Comparison of ENCODE assay signal across 11 mouse cellular contexts in the genomic region with DNA sequence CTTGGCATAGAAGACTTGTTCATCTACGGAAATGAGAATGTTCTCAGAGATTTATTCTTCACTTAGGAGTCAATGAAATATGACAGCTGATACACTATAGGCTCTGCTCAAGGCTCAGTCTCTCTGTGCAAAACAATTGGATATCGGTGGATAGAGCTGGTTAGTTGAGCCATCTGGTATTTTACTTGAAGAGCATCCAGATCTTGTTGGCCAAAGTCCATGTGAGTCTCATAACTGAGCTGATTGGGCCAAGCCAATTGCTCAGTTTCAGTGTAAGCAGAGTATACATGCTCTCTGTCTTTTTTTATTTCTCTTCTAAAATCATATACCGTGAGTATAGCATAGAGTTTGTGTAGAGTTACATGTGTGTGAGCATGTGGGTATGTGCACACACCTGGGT.
DNase-seq lines count a peak whose midpoint lies in the region; ATAC-seq and TF ChIP-seq lines count a peak whose summit lies in the region.
"Had no signal": no experiment of that assay in that cellular context is flagged by ENCODE, and none has a peak within 500 bp of the region (broad histone marks: within the 10 kb centered on the region; RNA-seq: fewer than 3 reads in every experiment).

No protein-coding gene starts in this region.

- TF ChIP-seq POLR2A in embryonic fibroblast, embryonic 13.5 days (IDR thresholded peaks at IDR 0.05; ENCODE audit: low read depth, low read length), result no peak

- DNase-seq in heart, embryonic 10.5 days (ENCODE audit: low spot score), result no peak
- no peak for DNase-seq in lung, postnatal 10 days
- peak; percentile 31 to 42 for DNase-seq in layer of hippocampus, adult 8-10 months (ENCODE audit: low spot score in 2 of 2)
- no peak for DNase-seq in ovary, postnatal 10 days (ENCODE audit: low spot score)

- TF ChIP-seq CTCF in embryonic fibroblast, embryonic 13.5 days (IDR thresholded peaks at IDR 0.05; ENCODE audit: borderline replicate concordance, insufficient read depth, low read length), result no peak

- peak; percentile 14; the same call in 1 of the 2 replicates for ATAC-seq in heart, embryonic 15.5 days (replicated peaks; ENCODE audit: insufficient number of reproducible peaks, insufficient read depth, low FRiP score, low read depth)
- peak; percentile 80 for ATAC-seq in lung, embryonic 16.5 days (ENCODE audit: low read depth)

- H3K27ac ChIP-seq in heart, embryonic 15.5 days, result no peak overlapping the region
- no peak overlapping the region for H3K27ac ChIP-seq in heart, embryonic 10.5 days
- no peak overlapping the region for H3K27ac ChIP-seq in lung, embryonic 16.5 days (ENCODE audit: low read length)
- peak overlapping the region; percentile 67; the same call in 1 of the 2 replicates for H3K27ac ChIP-seq in embryonic fibroblast, embryonic 13.5 days (ENCODE audit: insufficient read depth, low read length)
- H3K27ac ChIP-seq: left cerebral cortex, adult 2 months; liver, embryonic 14.5 days; midbrain, embryonic 12.5 days; neural tube, embryonic 12.5 days had no signal

- no peaks in the 10 kb centered on the region for H3K4me1 ChIP-seq in heart, embryonic 15.5 days (replicated peaks)
- H3K4me1 ChIP-seq in heart, embryonic 10.5 days, result no peaks in the 10 kb centered on the region
- H3K4me1 ChIP-seq in lung, embryonic 16.5 days (replicated peaks; ENCODE audit: control insufficient read depth, insufficient read depth, low read length), result 0 out of 2 replicates have a peak, but pooled peaks cover 3% of the 10 kb centered on the region
- H3K4me1 ChIP-seq in embryonic fibroblast, embryonic 13.5 days (ENCODE audit: control insufficient read depth, insufficient read depth, low read length), result peaks cover 5% of the 10 kb centered on the region
- H3K4me1 ChIP-seq: midbrain, embryonic 12.5 days; neural tube, embryonic 12.5 days had no signal

- H3K9ac ChIP-seq in heart, embryonic 15.5 days, result no peak overlapping the region
- H3K9ac ChIP-seq in lung, embryonic 16.5 days (ENCODE audit: low read length), result no peak overlapping the region
- H3K9ac ChIP-seq: liver, embryonic 14.5 days; midbrain, embryonic 12.5 days; neural tube, embryonic 12.5 days had no signal

- H3K9me3 ChIP-seq in heart, embryonic 15.5 days (replicated peaks), result no peaks in the 10 kb centered on the region
- H3K9me3 ChIP-seq in heart, embryonic 10.5 days, result no peaks in the 10 kb centered on the region
- H3K9me3 ChIP-seq in lung, embryonic 16.5 days (ENCODE audit: control insufficient read depth, low read length), result no peaks in the 10 kb centered on the region
- H3K9me3 ChIP-seq: midbrain, embryonic 12.5 days; neural tube, embryonic 12.5 days had no signal

- no peaks in the 10 kb centered on the region for H3K36me3 ChIP-seq in heart, embryonic 15.5 days
- H3K36me3 ChIP-seq in heart, embryonic 10.5 days, result no peaks in the 10 kb centered on the region
- H3K36me3 ChIP-seq in lung, embryonic 16.5 days (ENCODE audit: control insufficient read depth, insufficient read depth, low read length), result no peaks in the 10 kb centered on the region
- H3K36me3 ChIP-seq: midbrain, embryonic 12.5 days; neural tube, embryonic 12.5 days had no signal

- no peak overlapping the region for H3K4me2 ChIP-seq in heart, embryonic 15.5 days
- H3K4me2 ChIP-seq in lung, embryonic 16.5 days (ENCODE audit: low read depth, low read length), result no peak overlapping the region
- H3K4me2 ChIP-seq: midbrain, embryonic 12.5 days; neural tube, embryonic 12.5 days had no signal

- 58% methylated on average over 3 of the region's 3 CpGs for WGBS in heart, embryonic 15.5 days
- WGBS in heart, embryonic 10.5 days, result 83% methylated on average over 3 of the region's 3 CpGs
- WGBS in lung, embryonic 16.5 days, result 55% methylated on average over 3 of the region's 3 CpGs

- H3K27me3 ChIP-seq in heart, embryonic 15.5 days, result no peaks in the 10 kb centered on the region
- no peaks in the 10 kb centered on the region for H3K27me3 ChIP-seq in heart, embryonic 10.5 days (ENCODE audit: insufficient read depth, poor library complexity, severe bottlenecking)
- no peaks in the 10 kb centered on the region for H3K27me3 ChIP-seq in lung, embryonic 16.5 days (ENCODE audit: control insufficient read depth, insufficient read depth, low read depth, low read length)
- H3K27me3 ChIP-seq: midbrain, embryonic 12.5 days; neural tube, embryonic 12.5 days had no signal

- no peak overlapping the region for H3K4me3 ChIP-seq in heart, embryonic 15.5 days
- H3K4me3 ChIP-seq in heart, embryonic 10.5 days, result no peak overlapping the region
- H3K4me3 ChIP-seq in lung, embryonic 16.5 days (ENCODE audit: low read length), result no peak overlapping the region
- no peak overlapping the region for H3K4me3 ChIP-seq in embryonic fibroblast, embryonic 13.5 days (ENCODE audit: insufficient read depth, low read length)
- H3K4me3 ChIP-seq: left cerebral cortex, adult 2 months; midbrain, embryonic 12.5 days; neural tube, embryonic 12.5 days had no signal

Comparison
In these comparisons a context has a peak if more than half of its experiments do, and no peak if none do; other contexts are left out.
1. DNase-seq: peak in layer of hippocampus, adult 8-10 months (2 of 2); none in heart, embryonic 10.5 days (single experiment), lung, postnatal 10 days (single experiment) and ovary, postnatal 10 days (single experiment).